Mouse (Mus musculus) neural tube, embryonic 14.5 days (tissue): ENCODE measurements at regions not wholly inside any gene's neighbourhood (a gene's known extent, or its start where the extent isn't known, plus 50 kb on each side); places are given as distances from the start of the nearest gene placed in this dataset.
A peak's percentile ranks its signal among the peaks of the same experiment; 100 is the strongest.

ENCODE experiments used
- ATAC-seq: fragments of 200-750 bp; cut with Nextera tagmentation; 2 replicates; pipeline ENCODE4 v1.8.0; 2017; ENCODE audit warnings: low read depth, mild to moderate bottlenecking, moderate TSS enrichment, moderate library complexity
- H3K27ac ChIP-seq: fragments of 300-500 bp; sonication (generic); 2 replicates; pipeline ENCODE4 v1.5.1; 2014; ENCODE audit warnings: low read depth, mild to moderate bottlenecking, control low read depth, low read length, moderate library complexity, mixed read lengths
- H3K27me3 ChIP-seq: fragments of 300-500 bp; sonication (generic); 2 replicates; pipeline ENCODE4 v1.6.1; 2014; ENCODE audit warnings: low read length; ENCODE audit not compliant: control insufficient read depth, insufficient read depth
- H3K36me3 ChIP-seq: fragments of 300-500 bp; sonication (generic); 2 replicates; pipeline ENCODE4 v1.6.1; 2014; ENCODE audit warnings: low read length, mixed read lengths; ENCODE audit not compliant: control insufficient read depth, insufficient read depth
- H3K4me1 ChIP-seq: fragments of 300-500 bp; sonication (generic); 2 replicates; pipeline ENCODE4 v1.6.1; 2014; ENCODE audit warnings: low read length; ENCODE audit not compliant: control insufficient read depth, insufficient read depth
- H3K4me2 ChIP-seq: fragments of 300-500 bp; sonication (generic); 2 replicates; pipeline ENCODE4 v1.6.1; 2014; ENCODE audit warnings: mild to moderate bottlenecking, low read depth, low read length, control low read depth
- H3K4me3 ChIP-seq: fragments of 300-500 bp; sonication (generic); 2 replicates; pipeline ENCODE4 v1.5.1; 2014; ENCODE audit warnings: low read depth, low read length, control low read depth, mixed read lengths
- H3K9ac ChIP-seq: fragments of 300-500 bp; sonication (generic); replicated peaks from 2 replicates; pipeline ENCODE4 v1.6.1; 2014; ENCODE audit warnings: low read depth, mild to moderate bottlenecking, control low read depth, low read length, mixed read lengths
- H3K9me3 ChIP-seq: fragments of 300-500 bp; sonication (generic); 2 replicates; pipeline ENCODE4 v1.6.1; 2016; ENCODE audit warnings: low read length; ENCODE audit not compliant: control insufficient read depth
- WGBS: fragments of 180-500 bp; shearing (Covaris S2); extraction: QIAGEN DNeasy Blood & Tissue Kit; methylation state at CpG from one replicate; pipeline ENCODE4 v1.1.7; 2014; 5-methylcytosine and 5-hydroxymethylcytosine counted together

DNA sequence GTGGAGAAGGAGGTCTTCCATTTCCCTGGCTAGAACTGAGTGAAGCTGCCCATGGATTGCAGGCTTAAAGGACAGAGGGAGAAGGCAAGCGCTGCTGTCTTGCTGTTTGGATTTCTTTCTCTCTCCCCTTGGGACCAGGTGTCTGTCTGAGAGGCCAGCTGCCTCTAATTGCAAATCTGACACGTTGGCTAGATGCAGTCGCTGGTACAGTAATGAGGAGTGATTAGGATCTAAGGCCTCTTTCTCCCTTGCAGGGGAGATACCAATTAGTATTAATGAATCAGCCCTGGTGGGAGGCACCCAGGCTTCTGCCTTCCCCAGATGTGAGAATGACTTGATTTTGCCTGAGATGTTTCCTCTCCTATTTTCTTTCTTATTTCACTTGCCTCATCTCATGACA, 100.1 kb upstream of the Lyplal1 start:
- Histone ChIP-seq H3K4me3 (no peak overlapping the region), H3K27me3 (no peaks in the 10 kb centered on the region), H3K4me1 (no peaks in the 10 kb centered on the region), H3K9me3 (no peaks in the 10 kb centered on the region), H3K4me2 (no peak overlapping the region), H3K27ac (no peak overlapping the region), H3K9ac (no peak overlapping the region), H3K36me3 (no peaks in the 10 kb centered on the region)
- no peak for ATAC-seq
- 16% methylated on average over 3 of the region's 3 CpGs for WGBS

DNA sequence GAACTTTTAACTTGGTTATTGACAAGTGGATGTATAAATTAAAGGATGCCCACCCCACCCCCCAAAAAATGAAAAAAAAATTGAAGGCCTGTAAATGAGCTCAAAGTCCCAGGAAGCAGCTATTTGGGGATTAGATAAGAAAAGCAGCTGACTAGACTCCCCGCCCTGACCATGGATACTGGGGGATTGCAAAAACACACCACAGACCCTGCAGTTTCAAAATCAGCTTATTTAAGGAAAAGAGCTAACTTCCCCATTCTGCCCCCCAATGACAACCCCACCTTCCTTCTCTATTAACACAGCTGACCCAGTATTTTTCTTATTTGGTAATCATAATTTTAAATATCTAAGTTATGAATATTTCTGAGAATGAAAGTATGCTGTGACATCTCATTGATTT, 87.0 kb upstream of the Lyplal1 start:
- Histone ChIP-seq H3K4me1 (no peaks in the 10 kb centered on the region), H3K4me3 (no peak overlapping the region)
- 88% methylated on average over 1 of the region's 1 CpGs for WGBS

DNA sequence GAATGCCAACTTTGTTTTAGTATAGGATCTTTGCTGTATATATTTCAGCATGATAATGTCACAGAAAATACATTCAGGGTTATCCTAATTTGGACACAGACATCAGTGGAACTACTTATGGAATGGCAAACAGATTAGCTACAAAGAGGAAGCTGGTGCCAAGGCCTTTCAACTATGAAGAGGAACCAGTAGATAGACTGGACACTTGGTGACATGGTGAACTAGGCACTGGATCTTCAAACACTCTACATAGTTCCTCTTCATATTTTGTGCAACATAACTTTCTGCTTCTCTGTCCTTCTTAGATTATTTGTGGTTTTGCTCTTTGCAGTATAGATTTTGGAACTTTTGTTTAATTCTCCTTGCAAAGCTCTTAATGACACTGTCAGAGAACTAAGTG, 85.4 kb upstream of the Lyplal1 start:
- H3K36me3 ChIP-seq: no peaks in the 10 kb centered on the region
- no peaks in the 10 kb centered on the region for H3K4me1 ChIP-seq
- H3K27ac ChIP-seq: no peak overlapping the region
- H3K4me2 ChIP-seq: no peak overlapping the region
- H3K27me3 ChIP-seq: no peaks in the 10 kb centered on the region
- H3K9ac ChIP-seq: no peak overlapping the region
- H3K4me3 ChIP-seq: no peak overlapping the region
- no peak for ATAC-seq
- H3K9me3 ChIP-seq: no peaks in the 10 kb centered on the region

More for the DNA sequence above, 87.0 kb upstream of the Lyplal1 start:
- H3K36me3 ChIP-seq: no peaks in the 10 kb centered on the region
- H3K27me3 ChIP-seq: no peaks in the 10 kb centered on the region
- no peak overlapping the region for H3K27ac ChIP-seq
- no peak for ATAC-seq
- no peak overlapping the region for H3K4me2 ChIP-seq
- H3K9ac ChIP-seq: no peak overlapping the region
- no peaks in the 10 kb centered on the region for H3K9me3 ChIP-seq

- no peaks in the 10 kb centered on the region for H3K27me3 ChIP-seq
- ATAC-seq: no peak
- H3K9ac ChIP-seq: no peak overlapping the region
- no peaks in the 10 kb centered on the region for H3K9me3 ChIP-seq
- no peak overlapping the region for H3K4me2 ChIP-seq
- H3K36me3 ChIP-seq: no peaks in the 10 kb centered on the region
- H3K4me1 ChIP-seq: no peaks in the 10 kb centered on the region
- H3K27ac ChIP-seq: no peak overlapping the region
- 88% methylated on average over 1 of the region's 1 CpGs for WGBS
- no peak overlapping the region for H3K4me3 ChIP-seq
Measured at GRCm38 (mm10) chr1:186198391-186198790, 81.3 kb upstream of the Lyplal1 start.

DNA sequence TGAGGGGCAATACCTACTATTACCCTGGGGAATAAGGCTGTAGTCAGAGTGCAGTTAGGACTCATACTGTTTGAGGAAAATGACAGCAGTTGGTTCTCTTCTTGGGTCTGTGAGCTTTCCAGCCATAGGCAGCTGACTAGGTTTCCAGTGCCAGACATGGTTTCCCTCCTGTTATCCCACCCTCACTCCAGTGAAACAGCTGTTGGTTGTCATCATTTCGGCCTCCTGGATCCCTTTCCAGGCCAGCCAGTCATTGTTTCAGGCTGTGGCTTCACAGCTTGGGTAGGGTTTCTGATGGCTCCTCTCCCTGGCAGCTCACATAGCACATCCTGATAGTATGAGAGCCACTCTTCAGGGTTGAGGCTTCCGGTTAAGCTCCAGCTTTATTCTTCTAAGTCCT, 79.9 kb upstream of the Lyplal1 start:
- Histone ChIP-seq H3K36me3 (no peaks in the 10 kb centered on the region), H3K27ac (no peak overlapping the region), H3K9ac (no peak overlapping the region), H3K4me2 (no peak overlapping the region), H3K27me3 (no peaks in the 10 kb centered on the region), H3K4me1 (no peaks in the 10 kb centered on the region), H3K4me3 (no peak overlapping the region), H3K9me3 (no peaks in the 10 kb centered on the region)
- WGBS: 93% methylated on average over 2 of the region's 2 CpGs
- no peak for ATAC-seq

DNA sequence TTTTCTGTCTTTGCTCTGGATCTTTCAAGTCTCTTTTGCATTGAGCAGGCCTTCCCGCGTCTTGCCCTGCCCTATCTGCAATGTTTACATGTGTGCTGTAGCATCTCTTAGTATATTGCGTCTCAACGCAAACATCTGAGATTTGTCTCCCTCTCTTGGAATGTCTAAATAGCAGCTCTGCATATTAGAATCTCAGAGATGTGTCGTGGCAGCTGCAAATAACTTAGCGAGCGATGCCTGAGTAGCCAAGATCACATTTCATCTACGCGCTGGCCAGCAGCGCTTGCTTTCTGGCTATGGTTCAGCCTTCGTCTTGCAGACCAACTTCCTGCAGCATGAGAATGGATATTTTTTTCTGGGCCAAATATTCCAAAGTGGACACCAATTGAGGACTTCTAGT, 72.3 kb upstream of the Lyplal1 start:
- Histone ChIP-seq H3K4me2 (no peak overlapping the region), H3K9me3 (no peaks in the 10 kb centered on the region), H3K4me1 (no peaks in the 10 kb centered on the region), H3K4me3 (no peak overlapping the region), H3K36me3 (no peaks in the 10 kb centered on the region), H3K27me3 (no peaks in the 10 kb centered on the region), H3K27ac (no peak overlapping the region), H3K9ac (no peak overlapping the region)
- ATAC-seq: no peak
- WGBS: 83% methylated on average over 11 of the region's 11 CpGs

DNA sequence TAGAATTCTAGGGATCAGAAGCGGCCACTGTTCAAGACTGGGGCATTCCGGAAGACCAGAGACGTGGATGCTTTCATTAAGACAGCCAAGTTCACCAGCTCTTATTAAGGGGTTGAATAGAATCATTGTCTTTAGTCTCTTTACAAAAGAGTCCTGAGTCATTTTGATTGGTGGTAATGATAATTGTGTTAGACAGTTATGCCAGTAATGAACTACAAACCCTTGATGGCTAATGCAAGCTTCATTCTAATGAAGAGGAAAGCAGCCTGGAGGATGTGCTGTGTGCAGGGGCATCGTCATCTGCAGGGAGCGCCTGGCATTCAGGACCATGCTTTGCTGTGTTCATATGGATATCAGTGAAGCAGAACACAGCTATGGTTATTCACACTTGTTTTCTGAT, 70.3 kb upstream of the Lyplal1 start:
- Histone ChIP-seq H3K9ac (no peak overlapping the region), H3K4me1 (peaks cover 10% of the 10 kb centered on the region; the same call in 1 of the 2 replicates)
- WGBS: 71% methylated on average over 5 of the region's 5 CpGs

DNA sequence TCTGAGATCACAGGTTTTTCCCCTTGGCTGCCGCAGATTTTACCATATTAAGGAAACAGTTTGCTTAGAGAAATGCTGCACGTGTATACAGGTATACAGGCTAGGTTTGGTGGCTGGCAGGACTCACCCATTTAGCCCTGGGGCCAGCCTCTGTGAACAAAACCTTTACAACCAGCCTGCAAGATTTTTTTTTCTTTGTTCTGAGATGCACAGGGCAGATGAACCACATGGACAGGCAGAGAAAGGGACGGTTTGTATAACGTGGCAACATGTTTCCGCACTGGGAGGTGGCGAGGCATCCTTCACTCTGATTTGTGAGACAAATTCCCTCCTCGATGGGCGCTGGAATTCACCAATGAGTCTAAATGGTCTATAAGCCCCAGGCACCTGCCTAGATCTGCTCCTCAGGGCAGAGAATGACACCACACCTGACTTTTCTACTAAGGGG, 66.1 kb upstream of the Lyplal1 start:
- H3K27ac ChIP-seq: no peak overlapping the region
- H3K36me3 ChIP-seq: no peaks in the 10 kb centered on the region
- H3K4me3 ChIP-seq: no peak overlapping the region
- H3K4me1 ChIP-seq: peaks cover 14% of the 10 kb centered on the region; the same call in 1 of the 2 replicates
- peak overlapping the region; percentile 40 for H3K4me2 ChIP-seq
- peak; percentile 25; the same call in 1 of the 2 replicates for ATAC-seq
- no peaks in the 10 kb centered on the region for H3K27me3 ChIP-seq
- H3K9me3 ChIP-seq: no peaks in the 10 kb centered on the region
- H3K9ac ChIP-seq: peak overlapping the region; percentile 25; the same call in 1 of the 2 replicates
- WGBS: 55% methylated on average over 8 of the region's 8 CpGs

More for the DNA sequence above, 70.3 kb upstream of the Lyplal1 start:
- Histone ChIP-seq H3K36me3 (no peaks in the 10 kb centered on the region), H3K4me3 (no peak overlapping the region), H3K4me2 (no peak overlapping the region), H3K27me3 (no peaks in the 10 kb centered on the region), H3K9me3 (no peaks in the 10 kb centered on the region), H3K27ac (no peak overlapping the region)
- no peak for ATAC-seq

DNA sequence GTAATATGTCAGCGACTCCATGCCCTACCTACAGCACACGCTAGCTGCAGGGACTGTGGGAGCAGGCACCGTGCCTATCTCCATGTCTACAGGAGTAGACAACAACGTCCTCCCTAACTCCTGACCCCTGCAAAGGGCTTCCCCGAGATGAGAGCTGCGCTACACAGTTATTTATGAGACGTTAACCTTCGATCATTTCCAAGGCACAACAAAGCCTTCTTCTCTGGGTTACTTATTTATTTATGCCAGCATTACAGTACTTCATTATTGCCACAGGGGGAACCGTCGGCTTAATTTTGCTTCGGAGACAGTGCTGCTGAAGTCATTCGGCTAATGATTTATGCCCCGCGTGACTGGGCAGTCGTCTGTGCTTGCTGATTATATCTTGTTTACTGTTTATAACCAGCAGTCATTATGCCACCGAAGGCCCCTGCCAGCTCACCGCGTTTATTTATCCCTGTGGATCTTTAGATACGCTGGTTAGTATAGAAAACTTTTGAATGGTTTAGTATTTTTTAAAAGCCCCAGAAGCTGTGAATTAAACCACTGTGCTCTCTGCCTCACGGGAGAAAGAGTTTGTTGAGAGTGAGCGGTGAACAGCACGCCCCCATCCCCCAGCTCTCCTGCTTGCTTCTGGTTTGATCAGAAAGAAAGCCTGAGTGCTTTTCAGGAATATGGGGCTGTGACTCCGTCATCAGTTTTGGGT, 65.5 kb upstream of the Lyplal1 start:
- H3K4me1 ChIP-seq: peaks cover 14% of the 10 kb centered on the region; the same call in 1 of the 2 replicates
- no peak overlapping the region for H3K4me3 ChIP-seq
- peak overlapping the region; percentile 40 for H3K4me2 ChIP-seq
- WGBS: 14% methylated on average over 23 of the region's 23 CpGs
- peak; percentile 90 for ATAC-seq
- H3K27ac ChIP-seq: peak overlapping the region; percentile 52; the same call in 1 of the 2 replicates
- H3K9me3 ChIP-seq: no peaks in the 10 kb centered on the region
- H3K36me3 ChIP-seq: no peaks in the 10 kb centered on the region
- peak overlapping the region; percentile 25; the same call in 1 of the 2 replicates for H3K9ac ChIP-seq
- H3K27me3 ChIP-seq: no peaks in the 10 kb centered on the region
